Mouse (Mus musculus): ENCODE data around the gene Zfp750.

- TF ChIP-seq MYB (IDR thresholded peaks at IDR 0.05; ENCODE audit: low read depth, low read length) (no peak), CHD2 (IDR thresholded peaks at IDR 0.05; ENCODE audit: low read length) (no peak), MYC (IDR thresholded peaks at IDR 0.05; ENCODE audit: low read depth, low read length) (no peak), MXI1 (IDR thresholded peaks at IDR 0.05; ENCODE audit: low read depth, low read length) (no peak), BHLHE40 (IDR thresholded peaks at IDR 0.05; ENCODE audit: borderline replicate concordance, low read depth, low read length) (no peak), CTCF (IDR thresholded peaks at IDR 0.05 in 2 of 3, conservative IDR thresholded peaks at IDR 0.05 in 1 of 3; ENCODE audit: control insufficient read depth in 1 of 3, insufficient read depth in 1 of 3, low read depth in 2 of 3, low read length in 3 of 3, poor library complexity in 1 of 3, severe bottlenecking in 1 of 3) (no peak), NRF1 (IDR thresholded peaks at IDR 0.05; ENCODE audit: insufficient read depth, low read depth, low read length, poor library complexity, severe bottlenecking) (no peak), MAFK (IDR thresholded peaks at IDR 0.05; ENCODE audit: borderline replicate concordance, low read depth, low read length) (no peak), POLR2AphosphoS2 (IDR thresholded peaks at IDR 0.05; ENCODE audit: low read length) (no peak), POLR2A (IDR thresholded peaks at IDR 0.05; ENCODE audit: control insufficient read depth in 1 of 2, insufficient read depth in 1 of 2, low read depth in 1 of 2, low read length in 2 of 2, poor library complexity in 1 of 2) (no peak)
Measured at GRCm38 (mm10) chr11:121563312-121563711, 44.2 kb upstream of the Zfp750 start.
